Mouse (Mus musculus): ENCODE measurements around the gene Olfr313.
"Not testable (repeated sequence)": the region's sequence is repeated elsewhere in the genome, so short reads cannot be mapped to it uniquely, and the experiment has no call there.

Gene Olfr313

GRCm38 (mm10) chr11:58814700-58815099 is at the start of gene Olfr313:
TSS of gene Olfr313 (plus strand) at chr11:58815000.
- not testable (repeated sequence) for DNase-seq (ENCODE audit: low spot score)

DNA sequence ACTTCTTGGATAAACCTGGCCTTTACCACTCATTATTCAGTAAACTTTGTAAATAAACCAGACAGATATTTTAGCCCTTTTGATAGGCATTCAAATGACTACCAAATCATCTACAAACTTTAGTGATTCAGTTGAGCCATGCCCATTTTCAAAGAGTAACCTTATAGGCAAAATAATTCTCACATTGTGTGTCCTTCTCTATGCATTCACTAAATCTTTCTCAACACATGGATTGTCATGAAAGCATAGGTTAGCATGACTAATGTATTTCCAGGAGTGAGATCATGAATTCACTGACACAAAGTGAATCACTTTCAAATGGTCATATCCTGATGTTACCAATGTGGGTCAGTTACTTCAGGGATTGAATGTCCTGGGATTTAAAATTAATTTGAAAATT is 41.9 kb upstream of the Olfr313 start, which contains the start of gene Olfr315:
Gene Olfr315 (plus strand): TSS at position 301 of the 400 bp plus-strand sequence.
- no peak for DNase-seq (ENCODE audit: low spot score)

DNA sequence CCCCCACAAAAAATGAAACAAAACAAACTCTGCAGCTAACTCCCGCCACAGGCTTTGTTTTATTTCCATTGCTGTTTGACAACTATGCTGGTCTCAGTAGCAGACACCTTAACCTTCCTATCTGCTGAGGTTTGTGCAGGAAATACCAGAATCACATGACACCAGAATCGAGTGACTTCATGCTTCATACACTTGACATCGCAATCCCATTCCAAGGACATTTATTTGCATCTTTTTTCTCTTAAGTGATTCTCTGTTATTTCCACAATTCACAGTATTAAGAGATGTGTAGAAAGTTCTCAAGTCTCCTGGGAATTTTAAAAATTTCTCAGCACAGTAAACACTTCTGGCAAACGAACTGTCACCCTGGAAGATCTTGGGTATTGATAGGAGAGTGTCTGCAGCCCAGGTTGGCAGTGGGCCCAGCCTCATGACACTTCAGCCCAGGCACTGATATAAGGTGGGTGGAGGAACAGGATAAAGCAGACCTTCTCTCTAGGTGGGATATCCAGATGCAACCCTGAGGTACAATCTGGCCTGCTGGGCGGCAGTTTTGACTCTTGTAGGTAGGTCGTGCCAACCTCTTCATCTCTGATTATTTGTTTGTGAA is 32.2 kb upstream of the Olfr313 start, which contains the start of gene Olfr314:
Gene Olfr314 (plus strand): TSS at position 473 of the 610 bp plus-strand sequence.
- DNase-seq (ENCODE audit: low spot score): no peak

- DNase-seq (ENCODE audit: low spot score): no peak
Measured at GRCm38 (mm10) chr11:58784182-58784581, 30.6 kb upstream of the Olfr313 start.

GRCm38 (mm10) chr11:58787651-58788050 is 27.1 kb upstream of the Olfr313 start:
- DNase-seq (ENCODE audit: low spot score): no peak

- no peak for DNase-seq (ENCODE audit: low spot score)
Measured at GRCm38 (mm10) chr11:58788346-58788745, 26.5 kb upstream of the Olfr313 start.

GRCm38 (mm10) chr11:58789532-58789931 is 25.3 kb upstream of the Olfr313 start:
- DNase-seq (ENCODE audit: low spot score): no peak

GRCm38 (mm10) chr11:58790053-58790452 is 24.7 kb upstream of the Olfr313 start:
- DNase-seq (ENCODE audit: low spot score): no peak

- no peak for DNase-seq (ENCODE audit: low spot score)
Measured at GRCm38 (mm10) chr11:58790646-58791045, 24.2 kb upstream of the Olfr313 start.

GRCm38 (mm10) chr11:58795856-58796255 is 18.9 kb upstream of the Olfr313 start:
- DNase-seq (ENCODE audit: low spot score): no peak

DNA sequence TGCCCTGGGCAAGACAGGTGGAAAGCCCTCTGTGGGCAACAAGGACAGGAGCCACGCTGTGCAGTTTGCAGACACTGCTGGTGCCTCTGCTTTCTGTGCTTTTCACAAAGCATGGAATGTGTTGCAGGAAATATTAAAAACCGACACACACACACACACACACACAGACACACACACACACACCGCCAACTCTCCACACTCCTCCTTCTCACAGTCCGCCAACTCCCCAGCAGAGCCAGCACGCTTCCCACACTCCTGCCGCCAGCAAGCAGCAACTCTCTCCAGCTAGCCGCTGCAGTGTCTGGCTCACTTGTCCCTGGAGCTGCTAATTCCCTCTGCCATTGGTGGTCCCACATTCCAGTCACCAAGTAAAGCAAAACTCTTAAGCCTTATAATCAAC is 17.9 kb upstream of the Olfr313 start:
- no peak for DNase-seq (ENCODE audit: low spot score)

- no peak for DNase-seq (ENCODE audit: low spot score)
Measured at GRCm38 (mm10) chr11:58799747-58800146, 15.1 kb upstream of the Olfr313 start.

DNA sequence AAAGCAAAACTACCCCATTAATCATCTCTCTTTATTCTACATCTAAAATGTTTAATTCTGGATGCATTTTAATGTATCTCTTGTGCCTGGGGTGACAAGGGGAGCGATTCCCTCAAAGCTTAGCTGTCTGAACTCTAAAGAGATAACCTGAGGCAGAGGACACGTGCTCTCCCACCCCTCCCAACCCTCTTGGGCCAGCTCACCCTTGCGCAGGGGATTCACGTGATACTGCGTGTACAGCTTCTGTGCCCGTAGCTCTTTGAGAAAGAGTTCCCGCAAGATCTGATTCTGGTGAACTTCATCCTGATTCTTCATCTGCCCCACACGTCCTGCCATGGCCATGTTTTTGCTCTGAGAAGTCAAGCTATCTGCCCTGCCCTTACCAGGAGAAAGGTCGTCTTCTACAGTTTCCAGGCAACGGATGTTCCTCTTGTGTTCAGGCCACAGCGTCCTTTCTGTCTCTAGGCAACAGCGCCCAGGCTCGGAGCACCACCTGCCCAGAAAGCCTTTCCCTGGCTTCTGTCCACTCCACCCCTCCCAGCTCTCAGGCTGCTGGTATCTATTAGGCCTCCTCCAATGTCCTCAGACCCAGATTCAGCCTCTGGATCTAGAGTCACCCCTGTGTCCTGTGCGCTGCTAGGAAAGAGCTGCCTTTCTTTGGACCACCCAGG is 13.1 kb upstream of the Olfr313 start, which contains the start of gene Fam183b:
Gene Fam183b (minus strand): TSS at position 403 of the 671 bp plus-strand sequence.
- DNase-seq (ENCODE audit: low spot score): no peak

DNA sequence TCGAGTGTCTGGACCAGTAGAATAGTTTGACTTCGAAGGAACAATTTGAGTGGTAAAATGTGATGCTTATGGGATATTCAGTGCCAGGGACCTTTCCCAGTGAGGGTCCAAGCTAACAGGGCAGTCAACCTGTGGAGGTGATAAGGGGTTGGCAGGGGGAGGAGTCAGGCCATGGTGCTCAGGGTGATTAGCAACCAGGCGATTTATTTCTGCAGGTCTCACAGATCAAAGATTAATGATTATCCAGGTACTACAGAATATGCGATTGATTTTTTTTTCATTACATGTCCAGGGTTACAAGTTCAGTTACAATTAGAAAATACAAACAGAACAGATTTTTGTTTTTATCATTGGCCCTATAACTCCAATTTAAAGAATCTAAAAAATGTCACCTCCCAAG is 10.9 kb upstream of the Olfr313 start:
- no peak for DNase-seq (ENCODE audit: low spot score)

DNA sequence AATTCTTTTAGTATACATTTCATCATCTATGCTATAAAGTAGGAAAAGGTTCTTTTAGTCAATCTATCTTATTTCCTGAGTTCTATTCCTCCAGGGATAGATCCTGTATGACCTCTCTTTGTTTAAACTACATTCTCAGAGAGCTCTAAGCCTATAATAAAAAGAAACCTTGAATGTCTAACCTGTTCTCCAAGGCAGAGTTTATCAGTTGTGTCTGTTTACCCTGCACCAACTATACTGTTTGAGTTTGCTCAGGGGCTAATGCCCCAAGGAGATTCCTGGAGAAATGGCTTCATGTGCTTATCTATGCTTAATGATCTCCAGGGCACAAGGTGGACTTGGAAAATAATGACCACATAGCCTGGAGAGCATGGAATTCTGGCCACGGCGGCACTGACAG is 10.4 kb upstream of the Olfr313 start:
- no peak for DNase-seq (ENCODE audit: low spot score)

- no peak for DNase-seq (ENCODE audit: low spot score)
Measured at GRCm38 (mm10) chr11:58812001-58812400, 2.8 kb upstream of the Olfr313 start.

GRCm38 (mm10) chr11:58815676-58816075 is 876 bp downstream of the Olfr313 start:
- no peak for DNase-seq (ENCODE audit: low spot score)

GRCm38 (mm10) chr11:58828937-58829336 is 14.1 kb downstream of the Olfr313 start, which contains the start of gene Olfr312:
TSS of gene Olfr312 (plus strand) at chr11:58829237.
- DNase-seq (ENCODE audit: low spot score): not testable (repeated sequence)

- DNase-seq (ENCODE audit: low spot score): no peak
Measured at GRCm38 (mm10) chr11:58829764-58830163, 15.0 kb downstream of the Olfr313 start.

GRCm38 (mm10) chr11:58832541-58832940 is 17.7 kb downstream of the Olfr313 start:
- DNase-seq (ENCODE audit: low spot score): not testable (repeated sequence)

- not testable (repeated sequence) for DNase-seq (ENCODE audit: low spot score)
Measured at GRCm38 (mm10) chr11:58838951-58839350, 24.2 kb downstream of the Olfr313 start, which contains the start of gene Olfr311. TSS of gene Olfr311 (plus strand) at chr11:58839251.

- DNase-seq (ENCODE audit: low spot score): peak; percentile 76
Measured at GRCm38 (mm10) chr11:58846919-58847461, 32.2 kb downstream of the Olfr313 start, which contains the start of gene Gm12258. TSS of gene Gm12258 (plus strand) at chr11:58847158.

- no peak for DNase-seq (ENCODE audit: low spot score)
Measured at GRCm38 (mm10) chr11:58847636-58848035, 32.8 kb downstream of the Olfr313 start.
